Mouse (Mus musculus) forebrain, embryonic 15.5 days (tissue): ENCODE data around the gene Uimc1. TPM values are rescaled to one million over a fixed set of nuclear protein-coding genes. Genes with fewer than 3 reads are reported as not detected.
A peak's percentile ranks its signal among the peaks of the same experiment; 100 is the strongest.

Experiments used
- ATAC-seq: fragments of 200-750 bp; cut with Nextera tagmentation; replicated peaks from 2 replicates; pipeline ENCODE4 v1.8.0; 2017; ENCODE audit warnings: mild to moderate bottlenecking, moderate TSS enrichment, moderate library complexity
- H3K27ac ChIP-seq: fragments of 300-500 bp; sonication (generic); replicated peaks from 2 replicates; pipeline ENCODE4 v1.5.1; 2015; ENCODE audit warnings: mild to moderate bottlenecking, inconsistent platforms
- H3K27me3 ChIP-seq: fragments of 300-500 bp; sonication (generic); 2 replicates; pipeline ENCODE4 v1.6.1; 2015; ENCODE audit warnings: inconsistent platforms
- H3K36me3 ChIP-seq: fragments of 300-500 bp; sonication (generic); 2 replicates; pipeline ENCODE4 v1.6.1; 2015; ENCODE audit warnings: mild to moderate bottlenecking, inconsistent platforms
- H3K4me1 ChIP-seq: fragments of 300-500 bp; sonication (generic); 2 replicates; pipeline ENCODE4 v1.6.1; 2015; ENCODE audit warnings: inconsistent platforms
- H3K4me2 ChIP-seq: fragments of 300-500 bp; sonication (generic); replicated peaks from 2 replicates; pipeline ENCODE4 v1.6.1; 2015; ENCODE audit warnings: mild to moderate bottlenecking, inconsistent platforms
- H3K4me3 ChIP-seq: fragments of 300-500 bp; sonication (generic); 2 replicates; pipeline ENCODE4 v1.5.1; 2015; ENCODE audit warnings: mild to moderate bottlenecking, inconsistent platforms
- H3K9ac ChIP-seq: fragments of 300-500 bp; sonication (generic); replicated peaks from 2 replicates; pipeline ENCODE4 v1.6.1; 2015; ENCODE audit warnings: mild to moderate bottlenecking, inconsistent platforms
- H3K9me3 ChIP-seq: fragments of 300-500 bp; sonication (generic); 2 replicates; pipeline ENCODE4 v1.6.1; 2016; ENCODE audit warnings: inconsistent platforms
- WGBS: fragments of 180-500 bp; shearing (Covaris S2); methylation state at CpG from one replicate; pipeline ENCODE4 v1.1.7; 2015; ENCODE audit warnings: mixed read lengths; 5-methylcytosine and 5-hydroxymethylcytosine counted together
- polyA plus RNA-seq: library from polyadenylated mRNA; unstranded; fragments of >200 nt; fragmentation: Nextera tagmentation; extraction: Ambion mirVana; gene quantifications from 2 replicates; pipeline ENCODE4 v1.2.1, GENCODE M21; 2015

The Uimc1 gene
- polyA plus RNA-seq, 1 experiment from 2014 or later = 23.9 TPM

- H3K27ac ChIP-seq = no peak overlapping the region
- H3K36me3 ChIP-seq = no peaks in the 10 kb centered on the region
- no peak for ATAC-seq
- no peak overlapping the region for H3K4me3 ChIP-seq
- H3K4me1 ChIP-seq = peaks cover 6% of the 10 kb centered on the region; the same call in 1 of the 2 replicates
- H3K4me2 ChIP-seq = no peak overlapping the region
- H3K9ac ChIP-seq = no peak overlapping the region
- WGBS = 94% methylated on average over 15 of the region's 15 CpGs
- no peaks in the 10 kb centered on the region for H3K27me3 ChIP-seq
- no peaks in the 10 kb centered on the region for H3K9me3 ChIP-seq
Observed at GRCm38 (mm10) chr13:55011103-55011502, 89.0 kb downstream of the Uimc1 start.

- H3K4me3 ChIP-seq = no peak overlapping the region
- H3K4me1 ChIP-seq = peaks cover 6% of the 10 kb centered on the region; the same call in 1 of the 2 replicates
- no peaks in the 10 kb centered on the region for H3K27me3 ChIP-seq
- ATAC-seq = no peak; the same call in 1 of the 2 replicates
- peaks cover 4% of the 10 kb centered on the region; the same call in 1 of the 2 replicates for H3K36me3 ChIP-seq
- 45% methylated on average over 6 of the region's 6 CpGs for WGBS
- no peak overlapping the region for H3K9ac ChIP-seq
- no peak overlapping the region for H3K4me2 ChIP-seq
- H3K27ac ChIP-seq = peak overlapping the region; percentile 31; the same call in 1 of the 2 replicates
- no peaks in the 10 kb centered on the region for H3K9me3 ChIP-seq
Observed at GRCm38 (mm10) chr13:55008589-55008988, 91.5 kb downstream of the Uimc1 start.

- ATAC-seq = no peak
- 62% methylated on average over 7 of the region's 7 CpGs for WGBS
- Histone ChIP-seq H3K4me1 (peaks cover 3% of the 10 kb centered on the region; the same call in 1 of the 2 replicates), H3K36me3 (peaks cover 4% of the 10 kb centered on the region; the same call in 1 of the 2 replicates), H3K27ac (no peak overlapping the region), H3K9ac (no peak overlapping the region), H3K4me2 (no peak overlapping the region), H3K4me3 (no peak overlapping the region), H3K9me3 (no peaks in the 10 kb centered on the region), H3K27me3 (no peaks in the 10 kb centered on the region)
Observed at GRCm38 (mm10) chr13:55006415-55006742, 93.7 kb downstream of the Uimc1 start.

- 75% methylated on average over 31 of the region's 31 CpGs for WGBS
- Histone ChIP-seq H3K9me3 (no peaks in the 10 kb centered on the region), H3K4me3 (no peak overlapping the region), H3K27ac (no peak overlapping the region), H3K4me2 (no peak overlapping the region), H3K4me1 (peaks cover 3% of the 10 kb centered on the region; the same call in 1 of the 2 replicates), H3K27me3 (no peaks in the 10 kb centered on the region), H3K36me3 (peaks cover 4% of the 10 kb centered on the region; the same call in 1 of the 2 replicates), H3K9ac (no peak overlapping the region)
- ATAC-seq = no peak
Observed at GRCm38 (mm10) chr13:55005691-55006414, 94.2 kb downstream of the Uimc1 start.

GRCm38 (mm10) chr13:55004646-55005045 lies 95.5 kb downstream of the Uimc1 start:
- Histone ChIP-seq H3K9me3 (no peaks in the 10 kb centered on the region), H3K27me3 (no peaks in the 10 kb centered on the region)
- 84% methylated on average over 11 of the region's 11 CpGs for WGBS

GRCm38 (mm10) chr13:55002090-55002489 lies 98.0 kb downstream of the Uimc1 start:
- H3K27ac ChIP-seq = no peak overlapping the region
- WGBS = 87% methylated on average over 10 of the region's 10 CpGs
- H3K4me1 ChIP-seq = 0 out of 2 replicates have a peak, but pooled peaks cover 3% of the 10 kb centered on the region
- no peak overlapping the region for H3K9ac ChIP-seq
- no peaks in the 10 kb centered on the region for H3K9me3 ChIP-seq
- no peak overlapping the region for H3K4me3 ChIP-seq
- H3K4me2 ChIP-seq = no peak overlapping the region
- no peaks in the 10 kb centered on the region for H3K27me3 ChIP-seq
- ATAC-seq = no peak
- H3K36me3 ChIP-seq = peaks cover 4% of the 10 kb centered on the region; the same call in 1 of the 2 replicates

More at GRCm38 (mm10) chr13:55004646-55005045, 95.5 kb downstream of the Uimc1 start:
- Histone ChIP-seq H3K4me1 (peaks cover 3% of the 10 kb centered on the region; the same call in 1 of the 2 replicates), H3K9ac (no peak overlapping the region), H3K27ac (no peak overlapping the region), H3K4me3 (no peak overlapping the region), H3K4me2 (no peak overlapping the region), H3K36me3 (peaks cover 4% of the 10 kb centered on the region; the same call in 1 of the 2 replicates)
- ATAC-seq = no peak

GRCm38 (mm10) chr13:55000433-55000832 lies 99.7 kb downstream of the Uimc1 start:
- 74% methylated on average over 10 of the region's 10 CpGs for WGBS
- 0 out of 2 replicates have a peak, but pooled peaks have one; percentile 29 for ATAC-seq
- Histone ChIP-seq H3K27ac (no peak overlapping the region), H3K4me1 (no peaks in the 10 kb centered on the region), H3K36me3 (peaks cover 4% of the 10 kb centered on the region; the same call in 1 of the 2 replicates), H3K9me3 (no peaks in the 10 kb centered on the region), H3K27me3 (no peaks in the 10 kb centered on the region), H3K4me3 (no peak overlapping the region), H3K4me2 (no peak overlapping the region), H3K9ac (no peak overlapping the region)

- no peak overlapping the region for H3K4me2 ChIP-seq
- H3K4me1 ChIP-seq = peaks cover 17% of the 10 kb centered on the region
- H3K4me3 ChIP-seq = no peak overlapping the region
- no peak overlapping the region for H3K27ac ChIP-seq
- H3K27me3 ChIP-seq = no peaks in the 10 kb centered on the region
- 89% methylated on average over 8 of the region's 8 CpGs for WGBS
- H3K36me3 ChIP-seq = no peaks in the 10 kb centered on the region
- no peak overlapping the region for H3K9ac ChIP-seq
- H3K9me3 ChIP-seq = no peaks in the 10 kb centered on the region
- ATAC-seq = no peak
Observed at GRCm38 (mm10) chr13:54997568-54997967, 102.5 kb downstream of the Uimc1 start.

- Histone ChIP-seq H3K4me2 (no peak overlapping the region), H3K4me3 (no peak overlapping the region), H3K4me1 (peaks cover 17% of the 10 kb centered on the region), H3K9ac (no peak overlapping the region), H3K36me3 (0 out of 2 replicates have a peak, but pooled peaks cover 4% of the 10 kb centered on the region), H3K9me3 (no peaks in the 10 kb centered on the region), H3K27ac (no peak overlapping the region), H3K27me3 (no peaks in the 10 kb centered on the region)
- 41% methylated on average over 6 of the region's 6 CpGs for WGBS
- no peak for ATAC-seq
Observed at GRCm38 (mm10) chr13:54995161-54995560, 104.9 kb downstream of the Uimc1 start.

GRCm38 (mm10) chr13:54994576-54994975 lies 105.5 kb downstream of the Uimc1 start:
- Histone ChIP-seq H3K27me3 (no peaks in the 10 kb centered on the region), H3K4me2 (no peak overlapping the region), H3K4me3 (no peak overlapping the region), H3K4me1 (peaks cover 17% of the 10 kb centered on the region), H3K9me3 (no peaks in the 10 kb centered on the region), H3K36me3 (0 out of 2 replicates have a peak, but pooled peaks cover 4% of the 10 kb centered on the region), H3K27ac (peak overlapping the region; percentile 31; the same call in 1 of the 2 replicates), H3K9ac (no peak overlapping the region; the same call in 1 of the 2 replicates)
- 9% methylated on average over 4 of the region's 4 CpGs for WGBS
- no peak for ATAC-seq

- H3K4me3 ChIP-seq = no peak overlapping the region
- H3K4me1 ChIP-seq = peaks cover 30% of the 10 kb centered on the region
- 0 out of 2 replicates have a peak, but pooled peaks cover 4% of the 10 kb centered on the region for H3K36me3 ChIP-seq
- 81% methylated on average over 7 of the region's 7 CpGs for WGBS
- no peak overlapping the region for H3K9ac ChIP-seq
- H3K27ac ChIP-seq = no peak overlapping the region
- no peaks in the 10 kb centered on the region for H3K9me3 ChIP-seq
- H3K27me3 ChIP-seq = no peaks in the 10 kb centered on the region
- no peak for ATAC-seq
- no peak overlapping the region for H3K4me2 ChIP-seq
Observed at GRCm38 (mm10) chr13:54992215-54992614, 107.9 kb downstream of the Uimc1 start.

GRCm38 (mm10) chr13:54988181-54988760 lies 111.8 kb downstream of the Uimc1 start:
- Histone ChIP-seq H3K9me3 (no peaks in the 10 kb centered on the region), H3K27me3 (no peaks in the 10 kb centered on the region), H3K4me3 (no peak overlapping the region), H3K9ac (no peak overlapping the region), H3K4me2 (no peak overlapping the region), H3K27ac (no peak overlapping the region), H3K36me3 (0 out of 2 replicates have a peak, but pooled peaks cover 4% of the 10 kb centered on the region), H3K4me1 (peaks cover 18% of the 10 kb centered on the region)
- no peak for ATAC-seq
- 50% methylated on average over 7 of the region's 7 CpGs for WGBS
